Mouse (Mus musculus): ENCODE measurements around the gene Cc2d2a. TPM values are rescaled to one million over a fixed set of nuclear protein-coding genes. Genes with fewer than 3 reads are reported as not detected.

Gene Cc2d2a
- polyA plus RNA-seq, 1 experiment from 2014 or later = 10.5 TPM

DNA sequence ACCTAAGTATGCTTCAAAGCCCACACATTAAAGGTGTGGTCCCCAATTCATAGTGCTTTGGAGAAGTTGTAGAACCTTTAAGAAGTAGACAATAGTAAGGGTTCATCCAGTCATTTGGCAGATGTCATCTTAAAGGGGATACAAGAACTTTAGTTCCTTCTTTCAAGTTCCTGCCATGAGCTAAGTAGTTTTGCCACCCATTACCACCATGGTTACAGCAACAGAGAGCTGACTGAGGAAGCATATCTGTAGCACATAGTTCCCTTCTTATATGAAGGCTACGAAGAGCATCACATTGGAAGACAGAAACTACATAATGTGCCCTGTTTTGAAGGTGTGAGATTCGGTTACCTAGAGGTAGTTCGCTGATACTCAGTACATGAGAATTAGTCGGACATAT lies 124.5 kb downstream of the Cc2d2a start:
- no peak overlapping the region for H3K9ac ChIP-seq
- H3K4me1 ChIP-seq = peaks cover 3% of the 10 kb centered on the region; the same call in 1 of the 2 replicates
- no peaks in the 10 kb centered on the region for H3K36me3 ChIP-seq
- no peak for ATAC-seq (ENCODE audit: insufficient read depth, low FRiP score, low read depth)
- no peaks in the 10 kb centered on the region for H3K27me3 ChIP-seq (replicated peaks)
- no peaks in the 10 kb centered on the region for H3K9me3 ChIP-seq
- H3K4me3 ChIP-seq (replicated peaks) = no peak overlapping the region
- WGBS = 86% methylated on average over 4 of the region's 4 CpGs
- H3K27ac ChIP-seq = no peak overlapping the region
- H3K4me2 ChIP-seq = no peak overlapping the region

DNA sequence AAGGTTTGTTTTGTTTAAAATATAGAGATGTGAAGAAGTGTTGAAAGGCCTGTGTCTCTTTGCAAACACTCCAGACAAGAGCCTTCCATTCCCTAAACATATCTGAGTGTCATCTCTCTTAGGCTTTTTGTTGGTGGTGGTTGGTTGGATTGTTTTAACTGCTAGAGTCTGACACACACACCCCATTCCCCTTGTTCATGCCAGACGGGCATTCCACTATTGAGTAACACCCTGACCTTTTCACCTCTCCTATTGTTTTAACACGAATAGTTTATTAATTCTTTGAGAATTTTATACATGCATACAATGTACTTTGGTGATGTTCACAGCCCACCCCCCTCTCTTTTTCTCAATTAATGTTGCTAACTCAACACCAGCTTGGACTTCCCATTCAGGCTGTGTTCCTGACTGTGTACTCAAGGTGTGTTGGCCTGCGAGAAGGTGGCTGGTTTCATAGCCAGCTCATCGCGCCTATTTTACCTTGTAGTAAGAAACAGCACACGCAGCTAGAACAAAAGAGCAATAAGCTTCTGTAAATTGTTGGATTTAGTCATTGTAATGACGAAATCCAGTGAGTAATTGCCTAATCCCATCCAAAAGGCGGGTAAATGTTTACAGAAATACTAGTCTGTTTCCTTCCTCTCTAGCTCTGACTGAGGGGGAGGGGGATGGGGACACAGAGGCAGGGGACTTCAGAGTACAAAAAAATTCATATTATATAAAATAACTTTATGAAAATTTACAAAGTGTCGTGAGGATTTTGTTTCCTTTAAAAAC lies 126.0 kb downstream of the Cc2d2a start:
- Histone ChIP-seq H3K27me3 (replicated peaks) (no peaks in the 10 kb centered on the region), H3K9ac (no peak overlapping the region), H3K4me2 (no peak overlapping the region), H3K36me3 (no peaks in the 10 kb centered on the region), H3K4me3 (replicated peaks) (no peak overlapping the region), H3K4me1 (no peaks in the 10 kb centered on the region), H3K27ac (no peak overlapping the region), H3K9me3 (no peaks in the 10 kb centered on the region)
- WGBS = 50% methylated on average over 9 of the region's 9 CpGs
- peak; percentile 18; the same call in 1 of the 2 replicates for ATAC-seq (ENCODE audit: insufficient read depth, low FRiP score, low read depth)

Other genes starting within 250 kb of the Cc2d2a start
- 17.7 and 18.0 TPM in 2 replicates for gene C1qtnf7, start 146.8 kb upstream of the Cc2d2a start, polyA plus RNA-seq (2015; fragmentation: Nextera tagmentation; extraction: Ambion mirVana)
- 0.72 and 3.0 TPM in 2 replicates for gene Bst1, start 156.5 kb downstream of the Cc2d2a start, polyA plus RNA-seq (2015; fragmentation: Nextera tagmentation; extraction: Ambion mirVana)
- 55.1 and 56.4 TPM in 2 replicates for gene Fbxl5, start 159.3 kb downstream of the Cc2d2a start, polyA plus RNA-seq (2015; fragmentation: Nextera tagmentation; extraction: Ambion mirVana)
- gene Cd38, start 206.2 kb downstream of the Cc2d2a start, polyA plus RNA-seq (2015; fragmentation: Nextera tagmentation; extraction: Ambion mirVana) = 13.5 and 14.6 TPM in 2 replicates

All from stomach, embryonic 15.5 days (tissue).